Mouse (Mus musculus) kidney, postnatal 0 days (tissue): Measurements from ENCODE around the gene C1qtnf5. TPM values are rescaled to one million over a fixed set of nuclear protein-coding genes. Genes with fewer than 3 reads are reported as not detected.
A peak's percentile ranks its signal among the peaks of the same experiment; 100 is the strongest.

Experiments used
- ATAC-seq: fragments of 200-750 bp; cut with Nextera tagmentation; replicated peaks from 2 replicates; pipeline ENCODE4 v1.8.0; 2017; ENCODE audit warnings: low read depth, moderate number of reproducible peaks, moderate TSS enrichment, moderate library complexity; ENCODE audit not compliant: low FRiP score
- DNase-seq: peaks from one replicate; pipeline ENCODE4 v3.0.0-alpha.2; 2016; ENCODE audit warnings: low spot score
- H3K27ac ChIP-seq: fragments of 300-500 bp; sonication (generic); 2 replicates; pipeline ENCODE4 v1.5.1; 2014; ENCODE audit warnings: mild to moderate bottlenecking
- H3K27me3 ChIP-seq: fragments of 300-500 bp; sonication (generic); 2 replicates; pipeline ENCODE4 v1.6.1; 2014; ENCODE audit warnings: low read length, mixed read lengths; ENCODE audit not compliant: insufficient read depth
- H3K36me3 ChIP-seq: fragments of 300-500 bp; sonication (generic); 2 replicates; pipeline ENCODE4 v1.6.1; 2014; ENCODE audit warnings: low read length, mixed read lengths; ENCODE audit not compliant: insufficient read depth
- H3K4me1 ChIP-seq: fragments of 300-500 bp; sonication (generic); replicated peaks from 2 replicates; pipeline ENCODE4 v1.6.1; 2014; ENCODE audit warnings: antibody characterized with exemption, low read length, mixed read lengths; ENCODE audit not compliant: insufficient read depth
- H3K4me2 ChIP-seq: fragments of 300-500 bp; sonication (generic); 2 replicates; pipeline ENCODE4 v1.6.1; 2014; ENCODE audit warnings: mild to moderate bottlenecking, low read length, moderate library complexity, mixed read lengths
- H3K4me3 ChIP-seq: fragments of 300-500 bp; sonication (generic); replicated peaks from 2 replicates; pipeline ENCODE4 v1.5.1; 2014; ENCODE audit warnings: low read depth, low read length
- H3K9ac ChIP-seq: fragments of 300-500 bp; sonication (generic); 2 replicates; pipeline ENCODE4 v1.6.1; 2014; ENCODE audit warnings: low read depth, low read length
- H3K9me3 ChIP-seq: fragments of 300-500 bp; sonication (generic); replicated peaks from 2 replicates; pipeline ENCODE4 v1.6.1; 2016; ENCODE audit warnings: low read length, inconsistent platforms, mixed read lengths
- CTCF ChIP-seq: IDR thresholded peaks from 2 replicates; pipeline ENCODE4 v1.5.1; 2016; ENCODE audit warnings: antibody characterized with exemption, low read depth, mild to moderate bottlenecking, moderate library complexity
- WGBS: fragments of 180-500 bp; shearing (Covaris S2); extraction: QIAGEN DNeasy Blood & Tissue Kit; methylation state at CpG from one replicate; pipeline ENCODE4 v1.1.7; 2014; 5-methylcytosine and 5-hydroxymethylcytosine counted together
- polyA plus RNA-seq: library from polyadenylated mRNA; unstranded; fragments of >200 nt; fragmentation: Nextera tagmentation; extraction: Ambion mirVana; gene quantifications from 2 replicates; pipeline ENCODE4 v1.2.1, GENCODE M21; 2015

C1qtnf5 gene
- polyA plus RNA-seq, 1 experiment from 2014 or later = 12.3 TPM

- peaks cover 15% of the 10 kb centered on the region for H3K4me1 ChIP-seq
- H3K4me3 ChIP-seq = no peak overlapping the region
- H3K36me3 ChIP-seq = 0 out of 2 replicates have a peak, but pooled peaks cover 26% of the 10 kb centered on the region
- no peak overlapping the region for H3K27ac ChIP-seq
- ATAC-seq (no peak), DNase-seq (no peak)
- no peak overlapping the region for H3K4me2 ChIP-seq
- WGBS = 56% methylated on average over 4 of the region's 4 CpGs
- H3K27me3 ChIP-seq = no peaks in the 10 kb centered on the region
- H3K9me3 ChIP-seq = no peaks in the 10 kb centered on the region
- no peak overlapping the region for H3K9ac ChIP-seq
- no peak for TF ChIP-seq CTCF
Observed at GRCm38 (mm10) chr9:44137846-44138245, 30.8 kb downstream of the C1qtnf5 start.

- Histone ChIP-seq H3K36me3 (0 out of 2 replicates have a peak, but pooled peaks cover 29% of the 10 kb centered on the region), H3K4me3 (no peak overlapping the region), H3K9me3 (no peaks in the 10 kb centered on the region), H3K27ac (no peak overlapping the region), H3K4me1 (no peaks in the 10 kb centered on the region), H3K27me3 (no peaks in the 10 kb centered on the region), H3K9ac (no peak overlapping the region), H3K4me2 (no peak overlapping the region)
- no peak for DNase-seq
- no peak for ATAC-seq
- WGBS = 63% methylated on average over 5 of the region's 5 CpGs
- no peak for TF ChIP-seq CTCF
Observed at GRCm38 (mm10) chr9:44141951-44142350, 34.9 kb downstream of the C1qtnf5 start.

- Histone ChIP-seq H3K4me1 (no peaks in the 10 kb centered on the region), H3K4me2 (no peak overlapping the region), H3K27ac (peak overlapping the region; percentile 42; the same call in 1 of the 2 replicates), H3K36me3 (0 out of 2 replicates have a peak, but pooled peaks cover 35% of the 10 kb centered on the region), H3K9me3 (no peaks in the 10 kb centered on the region), H3K27me3 (no peaks in the 10 kb centered on the region), H3K4me3 (no peak overlapping the region), H3K9ac (no peak overlapping the region)
- ATAC-seq (no peak), DNase-seq (no peak)
- 69% methylated on average over 5 of the region's 5 CpGs for WGBS
- TF ChIP-seq CTCF = no peak
Observed at GRCm38 (mm10) chr9:44143421-44143820, 36.4 kb downstream of the C1qtnf5 start.

- peak; percentile 81 for DNase-seq
- H3K4me3 ChIP-seq = no peak overlapping the region
- ATAC-seq = peak; percentile 81
- H3K27ac ChIP-seq = 0 out of 2 replicates have a peak overlapping the region, but pooled peaks have one; percentile 42
- no peaks in the 10 kb centered on the region for H3K4me1 ChIP-seq
- no peak overlapping the region for H3K4me2 ChIP-seq
- 0 out of 2 replicates have a peak overlapping the region, but pooled peaks have one; percentile 8 for H3K9ac ChIP-seq
- no peaks in the 10 kb centered on the region for H3K9me3 ChIP-seq
- H3K27me3 ChIP-seq = no peaks in the 10 kb centered on the region
- 29% methylated on average over 7 of the region's 8 CpGs for WGBS
- peak; percentile 42 for TF ChIP-seq CTCF
- H3K36me3 ChIP-seq = 0 out of 2 replicates have a peak, but pooled peaks cover 33% of the 10 kb centered on the region
Observed at GRCm38 (mm10) chr9:44144023-44144717, 37.1 kb downstream of the C1qtnf5 start.

GRCm38 (mm10) chr9:44144718-44145060 lies 37.6 kb downstream of the C1qtnf5 start:
- ATAC-seq (no peak; the same call in 1 of the 2 replicates), DNase-seq (no peak)
- H3K27ac ChIP-seq = 0 out of 2 replicates have a peak overlapping the region, but pooled peaks have one; percentile 25
- H3K4me2 ChIP-seq = no peak overlapping the region
- TF ChIP-seq CTCF = no peak
- no peaks in the 10 kb centered on the region for H3K9me3 ChIP-seq
- no peak overlapping the region for H3K4me3 ChIP-seq
- no peaks in the 10 kb centered on the region for H3K4me1 ChIP-seq
- H3K27me3 ChIP-seq = no peaks in the 10 kb centered on the region
- H3K9ac ChIP-seq = 0 out of 2 replicates have a peak overlapping the region, but pooled peaks have one; percentile 8
- H3K36me3 ChIP-seq = 0 out of 2 replicates have a peak, but pooled peaks cover 28% of the 10 kb centered on the region

GRCm38 (mm10) chr9:44147290-44147689 lies 40.2 kb downstream of the C1qtnf5 start:
- Histone ChIP-seq H3K27me3 (no peaks in the 10 kb centered on the region), H3K4me2 (no peak overlapping the region), H3K27ac (no peak overlapping the region), H3K9me3 (no peaks in the 10 kb centered on the region), H3K4me1 (no peaks in the 10 kb centered on the region), H3K36me3 (0 out of 2 replicates have a peak, but pooled peaks cover 14% of the 10 kb centered on the region), H3K4me3 (no peak overlapping the region), H3K9ac (no peak overlapping the region)
- peak; percentile 62 for TF ChIP-seq CTCF
- WGBS = 66% methylated on average over 3 of the region's 3 CpGs
- no peak for ATAC-seq
- peak; percentile 28 for DNase-seq

Other genes with a start within 250 kb of the C1qtnf5 start
- 9.9 and 13.6 TPM in 2 replicates for gene Thy1, start 63.9 kb upstream of the C1qtnf5 start, polyA plus RNA-seq
- 62.9 and 72.1 TPM in 2 replicates for gene Usp2, start 40.2 kb upstream of the C1qtnf5 start, polyA plus RNA-seq
- 0.11 and 0.16 TPM in 2 replicates for gene Mfrp, start 5.5 kb upstream of the C1qtnf5 start, polyA plus RNA-seq
- not detected in 2 replicates for gene Gm49380, start 6.3 kb downstream of the C1qtnf5 start, polyA plus RNA-seq
- 46.6 and 49.7 TPM in 2 replicates for gene Rnf26, start 6.3 kb downstream of the C1qtnf5 start, polyA plus RNA-seq
- 46.3 and 46.6 TPM in 2 replicates for gene Mcam, start 27.2 kb downstream of the C1qtnf5 start, polyA plus RNA-seq
- 9.9 and 10.4 TPM in 2 replicates for gene Cbl, start 126.8 kb downstream of the C1qtnf5 start, polyA plus RNA-seq
- not detected in 2 replicates for gene Ccdc153, start 133.4 kb downstream of the C1qtnf5 start, polyA plus RNA-seq
- 16.0 and 16.7 TPM in 2 replicates for gene Pdzd3, start 144.2 kb downstream of the C1qtnf5 start, polyA plus RNA-seq
- 6.8 and 7.2 TPM in 2 replicates for gene Nlrx1, start 161.4 kb downstream of the C1qtnf5 start, polyA plus RNA-seq
- gene Abcg4, start 181.4 kb downstream of the C1qtnf5 start, polyA plus RNA-seq = 1.0 and 1.6 TPM in 2 replicates
- 14.9 and 18.5 TPM in 2 replicates for gene Hinfp, start 198.4 kb downstream of the C1qtnf5 start, polyA plus RNA-seq
- 11.6 and 13.0 TPM in 2 replicates for gene C2cd2l, start 213.0 kb downstream of the C1qtnf5 start, polyA plus RNA-seq
- 32.2 and 33.6 TPM in 2 replicates for gene Dpagt1, start 218.8 kb downstream of the C1qtnf5 start, polyA plus RNA-seq
- 186 and 205 TPM in 2 replicates for gene H2afx, start 227.4 kb downstream of the C1qtnf5 start, polyA plus RNA-seq
- gene Hmbs, start 237.0 kb downstream of the C1qtnf5 start, polyA plus RNA-seq = 88.2 and 95.8 TPM in 2 replicates